Mouse (Mus musculus) thymus, postnatal 25 days (tissue): ENCODE measurements at regions not wholly inside any gene's neighbourhood (a gene's known extent, or its start where the extent isn't known, plus 50 kb on each side); places are given as distances from the start of the nearest gene placed in this dataset.

ENCODE experiments used
- DNase-seq: peaks from one replicate; pipeline ENCODE4 v3.0.0; 2022

GRCm38 (mm10) chr7:76156869-76157268 is 72.8 kb upstream of the Agbl1 start:
- no peak for DNase-seq

GRCm38 (mm10) chr7:76164191-76164590 is 65.5 kb upstream of the Agbl1 start:
- no peak for DNase-seq

- DNase-seq, result no peak
Observed at GRCm38 (mm10) chr7:76164735-76165630, 64.7 kb upstream of the Agbl1 start.

- no peak for DNase-seq
Observed at GRCm38 (mm10) chr7:76170481-76170880, 59.2 kb upstream of the Agbl1 start.

GRCm38 (mm10) chr7:76176235-76176634 is 53.5 kb upstream of the Agbl1 start:
- DNase-seq, result no peak

GRCm38 (mm10) chr7:76177420-76177819 is 52.3 kb upstream of the Agbl1 start:
- no peak for DNase-seq
